8 mouse cellular contexts compared by ENCODE assay signal in genomic region chr1:128358916-128359553, GRCm38 (mm10). TPM values are rescaled to one million over a fixed set of nuclear protein-coding genes. Genes with fewer than 3 reads are reported as not detected.
DNase-seq lines count a peak whose midpoint lies in the region; ATAC-seq and TF ChIP-seq lines count a peak whose summit lies in the region.

No protein-coding gene starts in this region.

- H3K9me3 ChIP-seq in forebrain, embryonic 16.5 days (ENCODE audit: control insufficient read depth, low read length), result no peaks in the 10 kb centered on the region
- H3K9me3 ChIP-seq in liver, embryonic 11.5 days (ENCODE audit: control insufficient read depth, low read length), result no peaks in the 10 kb centered on the region
- no peaks in the 10 kb centered on the region for H3K9me3 ChIP-seq in neural tube, embryonic 14.5 days (ENCODE audit: control insufficient read depth, low read length)

- DNase-seq in cerebellum, adult 9-10 months, result peak; percentile 25
- DNase-seq in cerebellum, adult 11 months, result no peak
- DNase-seq in spleen, adult 2 months (ENCODE audit: low read depth in 1 of 2, low spot score in 2 of 2), result no peak
- no peak for DNase-seq in spleen, postnatal 4 days (ENCODE audit: low spot score in 2 of 2)
- no peak for DNase-seq in liver, embryonic 11.5 days (ENCODE audit: low spot score)
- no peak for DNase-seq in Muller cell, postnatal 12 days (ENCODE audit: inconsistent ontology term)

- WGBS in spleen, adult 2 months, result 1% methylated on average over 35 of the region's 35 CpGs
- under 1% methylated on average over 30 of the region's 35 CpGs for WGBS in forebrain, embryonic 16.5 days
- under 1% methylated on average over 35 of the region's 35 CpGs for WGBS in liver, embryonic 11.5 days
- WGBS in neural tube, embryonic 14.5 days, result 0% methylated on average over 35 of the region's 35 CpGs

- H3K4me2 ChIP-seq in forebrain, embryonic 16.5 days (ENCODE audit: low read length), result peak overlapping the region; percentile 79
- H3K4me2 ChIP-seq in liver, embryonic 11.5 days, result peak overlapping the region; percentile 89
- peak overlapping the region; percentile 65 for H3K4me2 ChIP-seq in neural tube, embryonic 14.5 days (ENCODE audit: low read depth, low read length)

- H3K9ac ChIP-seq in forebrain, embryonic 16.5 days (replicated peaks; ENCODE audit: low read depth, low read length), result peak overlapping the region; percentile 73
- H3K9ac ChIP-seq in liver, embryonic 11.5 days (ENCODE audit: low read depth, low read length), result peak overlapping the region; percentile 94
- peak overlapping the region; percentile 68 for H3K9ac ChIP-seq in neural tube, embryonic 14.5 days (replicated peaks; ENCODE audit: low read depth, low read length)

- peaks cover 5% of the 10 kb centered on the region for H3K36me3 ChIP-seq in spleen, adult 2 months (ENCODE audit: control insufficient read depth, insufficient read depth, low read length)
- peaks cover 8% of the 10 kb centered on the region for H3K36me3 ChIP-seq in forebrain, embryonic 16.5 days (ENCODE audit: control insufficient read depth, insufficient read depth)
- H3K36me3 ChIP-seq in liver, embryonic 11.5 days (ENCODE audit: control insufficient read depth, insufficient read depth, low read length), result peaks cover 23% of the 10 kb centered on the region
- no peaks in the 10 kb centered on the region for H3K36me3 ChIP-seq in neural tube, embryonic 14.5 days (ENCODE audit: control insufficient read depth, insufficient read depth, low read length)

- ATAC-seq in forebrain, embryonic 16.5 days, result peak; percentile 73
- ATAC-seq in liver, embryonic 11.5 days (replicated peaks; ENCODE audit: low FRiP score), result peak; percentile 70
- peak; percentile 73 for ATAC-seq in neural tube, embryonic 14.5 days (ENCODE audit: low read depth)

- H3K4me1 ChIP-seq in spleen, adult 2 months (ENCODE audit: control insufficient read depth, insufficient read depth, insufficient read length), result peaks cover 13% of the 10 kb centered on the region
- peaks cover 17% of the 10 kb centered on the region for H3K4me1 ChIP-seq in forebrain, embryonic 16.5 days (replicated peaks; ENCODE audit: control insufficient read depth, insufficient read depth, low read length)
- peaks cover 7% of the 10 kb centered on the region for H3K4me1 ChIP-seq in liver, embryonic 11.5 days (replicated peaks; ENCODE audit: control insufficient read depth, insufficient read depth, low read length)
- 0 out of 2 replicates have a peak, but pooled peaks cover 3% of the 10 kb centered on the region for H3K4me1 ChIP-seq in neural tube, embryonic 14.5 days (ENCODE audit: control insufficient read depth, insufficient read depth, low read length)

- peak overlapping the region; percentile 91 for H3K4me3 ChIP-seq in spleen, adult 2 months (ENCODE audit: extremely low read depth, insufficient read depth, insufficient read length)
- H3K4me3 ChIP-seq in forebrain, embryonic 16.5 days (replicated peaks; ENCODE audit: low read length), result peak overlapping the region; percentile 84
- H3K4me3 ChIP-seq in liver, embryonic 11.5 days (ENCODE audit: low read depth, low read length), result peak overlapping the region; percentile 86
- peak overlapping the region; percentile 78 for H3K4me3 ChIP-seq in neural tube, embryonic 14.5 days (ENCODE audit: low read depth, low read length)

- H3K27me3 ChIP-seq in spleen, adult 2 months (ENCODE audit: control insufficient read depth, insufficient read depth, low read length), result no peaks in the 10 kb centered on the region
- H3K27me3 ChIP-seq in forebrain, embryonic 16.5 days (replicated peaks; ENCODE audit: control insufficient read depth, insufficient read depth, low read length), result no peaks in the 10 kb centered on the region
- H3K27me3 ChIP-seq in liver, embryonic 11.5 days (replicated peaks; ENCODE audit: control insufficient read depth, insufficient read depth, low read length), result no peaks in the 10 kb centered on the region
- H3K27me3 ChIP-seq in neural tube, embryonic 14.5 days (ENCODE audit: control insufficient read depth, insufficient read depth, low read length), result no peaks in the 10 kb centered on the region

- no peak for TF ChIP-seq CTCF in spleen, adult 2 months (IDR thresholded peaks at IDR 0.05; ENCODE audit: extremely low read depth, insufficient read depth, insufficient read length, insufficient replicate concordance)

- H3K27ac ChIP-seq in spleen, adult 2 months (ENCODE audit: insufficient read depth, low read length), result peak overlapping the region; percentile 64
- peak overlapping the region; percentile 75 for H3K27ac ChIP-seq in forebrain, embryonic 16.5 days (ENCODE audit: low read length)
- H3K27ac ChIP-seq in liver, embryonic 11.5 days (ENCODE audit: low read depth, low read length), result peak overlapping the region; percentile 87
- peak overlapping the region; percentile 64; the same call in 1 of the 2 replicates for H3K27ac ChIP-seq in neural tube, embryonic 14.5 days (ENCODE audit: low read depth, low read length)

- TF ChIP-seq POLR2A in spleen, adult 2 months (IDR thresholded peaks at IDR 0.05; ENCODE audit: low read depth, low read length), result no peak

RNA-seq across cellular contexts. Expression of gene Mcm6, which starts 0.4 kb away (rescaled TPM):
- 16.2 and 16.9 TPM in 2 replicates for polyA plus RNA-seq in spleen, adult 2 months (2012; rRNA removed)
- 95.3 and 113 TPM in 2 replicates for polyA plus RNA-seq in forebrain, embryonic 16.5 days (2015; fragmentation: Nextera tagmentation; extraction: Ambion mirVana)
- polyA plus RNA-seq in liver, embryonic 11.5 days (2014; fragmentation: Nextera tagmentation; extraction: Ambion mirVana), result 384 and 445 TPM in 2 replicates
- polyA plus RNA-seq in neural tube, embryonic 14.5 days (2014; fragmentation: Nextera tagmentation; extraction: Ambion mirVana), result 45.7 and 59.3 TPM in 2 replicates

RNA-seq across cellular contexts. Expression of gene Lct, which starts 30.9 kb away (rescaled TPM):
- 0.05 and 0.06 TPM in 2 replicates for polyA plus RNA-seq in spleen, adult 2 months (2012; rRNA removed)
- polyA plus RNA-seq in forebrain, embryonic 16.5 days (2015; fragmentation: Nextera tagmentation; extraction: Ambion mirVana), result 0.09 and 0.17 TPM in 2 replicates
- polyA plus RNA-seq in liver, embryonic 11.5 days (2014; fragmentation: Nextera tagmentation; extraction: Ambion mirVana), result 0.06 and 0.10 TPM in 2 replicates
- polyA plus RNA-seq in neural tube, embryonic 14.5 days (2014; fragmentation: Nextera tagmentation; extraction: Ambion mirVana), result 0.04 and 0.42 TPM in 2 replicates

RNA-seq across cellular contexts. Expression of gene Dars, which starts 58.1 kb away (rescaled TPM):
- 5.5 and 7.6 TPM in 2 replicates for polyA plus RNA-seq in spleen, adult 2 months (2012; rRNA removed)
- 136 and 159 TPM in 2 replicates for polyA plus RNA-seq in forebrain, embryonic 16.5 days (2015; fragmentation: Nextera tagmentation; extraction: Ambion mirVana)
- polyA plus RNA-seq in liver, embryonic 11.5 days (2014; fragmentation: Nextera tagmentation; extraction: Ambion mirVana), result 156 and 171 TPM in 2 replicates
- 94.2 and 97.1 TPM in 2 replicates for polyA plus RNA-seq in neural tube, embryonic 14.5 days (2014; fragmentation: Nextera tagmentation; extraction: Ambion mirVana)

Comparison
In these comparisons a context has a peak if more than half of its experiments do, and no peak if none do; other contexts are left out.
1. RNA of gene Dars, which starts 58.1 kb away (polyA plus RNA-seq): 156 to 171 TPM in liver, embryonic 11.5 days, 136 to 159 TPM in forebrain, embryonic 16.5 days and 94.2 to 97.1 TPM in neural tube, embryonic 14.5 days; 5.5 to 7.6 TPM in spleen, adult 2 months; every median in the first group is over 10 times any median in the second.
2. Peak in every context shown above with its lines, with median percentiles within 50 percentile points of each other: H3K27ac ChIP-seq, H3K4me3 ChIP-seq, ATAC-seq, H3K4me2 ChIP-seq and H3K9ac ChIP-seq.